Mouse (Mus musculus) frontal cortex, postnatal 10 days (tissue): ENCODE measurements around the gene Galnt4.

ENCODE experiments used
- DNase-seq, 2 experiments: peaks; one replicate each; pipeline ENCODE4 v3.0.0; 2022; ENCODE audit warnings: low spot score in 2 of 2, mixed read lengths in 1 of 2

The Galnt4 gene

DNA sequence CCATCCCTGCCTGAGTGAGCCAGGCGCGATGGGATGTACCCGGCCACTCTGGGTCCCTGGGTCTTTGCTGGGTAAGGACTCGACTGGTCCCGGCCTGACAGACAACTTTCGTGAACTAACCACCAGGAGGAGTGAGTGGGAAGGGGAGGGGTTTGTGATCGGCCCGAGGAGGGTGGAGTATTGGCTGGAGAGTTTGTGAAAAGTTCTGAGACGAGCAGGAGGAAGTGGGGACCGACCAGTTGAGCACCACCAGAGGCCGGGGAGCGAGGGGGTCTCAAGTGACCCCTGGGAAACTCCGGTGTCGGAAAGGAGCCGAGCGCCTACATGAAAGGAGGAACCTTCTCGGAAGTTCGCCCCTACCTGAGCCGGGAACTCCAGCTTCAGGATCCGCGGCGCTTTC is at the start of gene Galnt4:
TSS of gene Galnt4 (plus strand) at position 196 of the 400 bp plus-strand sequence.
- peak; percentile 63 to 67 for DNase-seq

GRCm38 (mm10) chr10:99060588-99060987 is 47.4 kb upstream of the Galnt4 start:
- no peak for DNase-seq

DNA sequence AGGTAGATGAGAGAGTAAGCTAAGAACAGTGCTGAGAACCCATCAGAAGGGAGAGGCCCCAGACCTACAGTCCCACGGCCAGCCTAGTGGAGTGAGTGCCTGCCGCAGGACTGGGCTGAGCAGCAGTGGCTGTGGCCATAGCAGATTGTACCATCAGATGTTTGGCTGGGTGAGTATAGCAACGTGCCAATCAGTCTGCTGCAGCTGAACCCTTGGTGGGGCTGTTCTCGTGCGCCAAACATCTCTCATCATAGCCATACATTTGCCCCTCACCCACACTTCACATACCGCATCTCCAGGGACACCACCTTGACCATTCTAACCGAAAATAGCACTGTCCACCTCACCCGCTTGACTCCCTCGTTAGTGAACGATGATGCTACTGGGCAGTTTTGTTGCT is 46.5 kb upstream of the Galnt4 start:
- no peak for DNase-seq

DNA sequence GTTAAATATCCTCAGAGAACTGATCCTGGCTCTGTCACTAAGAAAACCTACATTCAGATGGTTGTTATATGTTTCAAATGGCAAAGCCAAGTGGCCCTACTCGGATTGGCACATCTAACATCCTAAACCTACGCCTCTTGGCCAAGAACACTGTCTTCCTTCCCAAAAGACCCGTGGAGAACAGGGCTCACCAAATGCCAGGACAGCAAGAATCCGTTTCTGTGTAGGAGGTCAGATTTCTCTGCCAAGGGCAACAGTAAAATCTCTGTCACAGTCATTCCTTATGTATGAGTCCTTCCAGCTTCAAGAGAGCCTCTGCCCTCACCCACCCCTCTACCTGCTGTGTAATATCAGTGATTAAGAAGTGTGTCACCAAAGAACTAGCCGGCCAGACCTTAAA is 45.4 kb upstream of the Galnt4 start:
- no peak for DNase-seq

- no peak for DNase-seq
Measured at GRCm38 (mm10) chr10:99076113-99076895, 31.7 kb upstream of the Galnt4 start.

DNA sequence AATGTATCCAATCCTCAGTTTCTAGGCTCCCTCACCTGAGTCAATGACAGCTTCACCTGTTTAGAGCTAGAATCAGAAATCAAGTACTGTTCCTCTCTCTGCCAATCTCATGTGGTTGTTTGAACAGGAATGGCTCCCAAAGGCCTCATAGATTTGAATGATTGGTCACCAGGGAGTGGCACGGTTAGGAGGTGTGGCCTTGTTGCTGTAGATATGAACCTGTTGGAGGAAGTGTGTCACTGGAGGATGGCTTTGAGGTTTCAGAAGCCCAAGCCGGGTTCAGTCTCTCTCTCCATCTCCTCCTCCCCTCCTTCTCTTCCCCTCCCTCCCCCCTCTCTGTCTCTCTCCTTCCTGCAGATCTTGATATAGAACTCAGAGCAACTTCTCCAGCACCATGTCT is 29.3 kb upstream of the Galnt4 start:
- DNase-seq, result no peak

- DNase-seq, result peak in 1 of 2 experiments; percentile 23
Measured at GRCm38 (mm10) chr10:99081569-99081990, 26.4 kb upstream of the Galnt4 start.

- DNase-seq, result peak in 1 of 2 experiments; percentile 11
Measured at GRCm38 (mm10) chr10:99083431-99084003, 24.4 kb upstream of the Galnt4 start.

DNA sequence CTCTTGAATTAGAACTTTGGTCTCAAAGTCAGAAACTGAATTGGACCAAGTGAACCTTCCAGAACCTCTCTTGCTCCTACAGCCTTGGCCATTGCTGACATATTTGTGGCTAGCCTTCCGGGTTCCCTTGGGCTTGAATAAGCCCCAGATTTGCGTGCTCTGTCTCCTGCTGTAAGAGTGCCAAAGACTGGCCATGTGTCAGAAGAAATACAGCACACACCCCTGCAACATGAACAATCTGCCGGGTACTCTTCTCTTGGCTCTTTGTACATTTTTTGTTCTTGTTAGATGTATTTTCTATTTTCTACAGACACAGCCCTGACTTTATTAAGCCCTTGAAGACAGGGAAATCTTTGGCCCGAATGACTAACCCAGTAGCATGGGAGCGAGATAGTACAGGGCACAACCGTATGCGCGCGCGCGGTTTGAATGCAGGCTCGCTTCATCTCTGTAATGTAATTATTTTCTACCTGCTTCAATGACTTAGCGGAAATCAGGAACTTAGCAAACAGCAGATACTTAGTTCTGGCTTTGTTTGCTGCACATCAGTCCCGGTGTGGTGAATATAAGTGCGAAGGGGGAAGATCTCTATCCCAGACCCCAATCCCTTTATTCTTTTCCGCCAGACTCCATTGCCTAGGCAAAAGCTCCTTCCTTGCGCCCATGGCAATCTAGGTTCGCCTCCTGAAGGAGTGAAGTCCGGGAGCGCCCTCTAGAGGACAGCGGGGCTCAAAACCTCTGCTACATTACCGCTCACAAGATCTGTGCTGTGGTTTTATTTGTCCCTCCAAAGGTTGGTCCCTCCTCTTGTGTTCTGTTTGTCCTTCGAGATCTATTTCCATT is 23.3 kb upstream of the Galnt4 start:
- peak in 1 of 2 experiments; percentile 84 for DNase-seq

GRCm38 (mm10) chr10:99085240-99085587 is 22.7 kb upstream of the Galnt4 start:
- no peak for DNase-seq

DNA sequence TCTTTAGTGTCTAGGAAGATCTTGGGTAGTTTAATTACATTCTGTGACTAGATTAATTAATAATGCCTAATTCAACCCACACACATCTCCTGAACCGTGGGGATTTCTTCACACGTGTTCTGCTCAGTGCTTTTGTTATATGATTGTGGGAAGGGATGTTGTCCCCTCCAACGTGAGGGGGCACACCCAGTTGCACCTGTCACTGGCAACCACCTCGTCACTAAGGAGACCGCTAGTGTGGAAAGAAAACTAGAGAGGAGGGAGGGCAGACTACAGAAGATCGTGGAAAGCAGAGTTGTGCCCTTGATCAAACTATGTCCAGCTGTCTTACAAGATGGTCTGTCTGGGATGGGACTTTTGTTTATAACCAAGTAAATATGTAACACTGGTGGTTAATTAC is 21.9 kb upstream of the Galnt4 start:
- DNase-seq, result no peak

GRCm38 (mm10) chr10:99089906-99090305 is 18.1 kb upstream of the Galnt4 start:
- no peak for DNase-seq

- no peak for DNase-seq
Measured at GRCm38 (mm10) chr10:99093364-99093763, 14.6 kb upstream of the Galnt4 start.

GRCm38 (mm10) chr10:99095114-99095513 is 12.8 kb upstream of the Galnt4 start:
- no peak for DNase-seq

DNA sequence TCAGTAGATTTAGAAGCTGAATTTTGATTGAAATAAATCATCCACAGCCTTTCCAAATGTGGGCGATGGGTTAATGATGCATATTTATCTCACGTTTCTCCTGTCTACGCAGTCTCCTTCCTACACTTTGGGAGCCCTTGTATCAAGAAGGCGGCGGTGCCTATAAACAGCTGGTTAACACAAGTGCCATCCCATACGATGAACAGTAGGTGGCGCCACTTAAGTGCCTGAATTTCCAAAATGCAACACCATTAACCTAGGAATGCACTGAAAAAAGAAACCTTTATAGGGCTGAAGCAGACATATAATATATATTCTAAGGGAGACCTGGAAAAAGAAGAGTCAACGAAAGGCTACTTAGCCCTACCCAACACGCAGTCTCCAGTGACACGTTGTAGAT is 10.6 kb upstream of the Galnt4 start:
- DNase-seq, result peak in 1 of 2 experiments; percentile 24

GRCm38 (mm10) chr10:99105522-99105921 is 2.4 kb upstream of the Galnt4 start:
- DNase-seq, result no peak

DNA sequence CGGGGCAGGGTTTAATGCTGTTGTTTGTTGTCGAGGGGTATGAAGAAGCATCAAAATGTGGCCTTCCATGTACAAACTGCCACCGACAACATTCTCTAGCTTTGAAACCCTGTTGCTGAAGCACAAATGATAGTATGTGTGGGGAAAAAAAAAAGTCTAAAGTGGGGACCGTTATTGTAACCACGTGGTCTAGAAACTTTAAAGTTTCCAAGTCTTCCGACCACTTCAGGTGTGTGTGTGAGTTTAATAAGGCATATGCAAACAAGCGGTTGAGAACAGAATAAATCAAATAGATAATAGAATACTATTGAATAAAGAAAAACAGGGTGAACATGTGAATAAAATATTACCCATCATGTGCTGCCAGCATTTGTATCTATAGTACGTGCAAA is 1.7 kb upstream of the Galnt4 start:
- DNase-seq, result no peak

- DNase-seq, result peak; percentile 61 to 84
Measured at GRCm38 (mm10) chr10:99106703-99107631, 992 bp upstream of the Galnt4 start, which contains the start of gene Poc1b. Gene Poc1b, plus strand, starts transcription at chr10:99107036.

- DNase-seq, result no peak
Measured at GRCm38 (mm10) chr10:99108431-99108982, 548 bp downstream of the Galnt4 start.

DNA sequence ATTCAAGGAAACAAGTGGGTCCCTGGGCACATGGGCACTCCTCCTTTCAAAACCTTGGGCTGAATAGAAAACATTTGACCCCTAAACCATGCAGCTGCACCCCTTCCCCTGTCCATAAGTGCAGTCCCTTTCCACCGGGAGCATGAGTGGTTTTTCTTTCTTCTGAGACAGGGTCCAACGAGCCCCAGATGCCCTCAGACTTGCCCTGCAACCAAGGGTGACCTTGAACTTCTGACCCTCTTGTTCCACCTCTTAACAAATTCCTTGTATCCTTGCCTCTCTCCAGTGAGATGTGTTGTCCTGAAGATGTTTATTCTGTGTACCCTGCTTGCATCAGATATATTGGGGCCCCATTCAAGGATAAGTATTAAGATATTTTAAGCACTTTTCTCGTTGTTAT is 5.6 kb downstream of the Galnt4 start:
- DNase-seq, result no peak

- no peak for DNase-seq
Measured at GRCm38 (mm10) chr10:99114295-99114694, 6.3 kb downstream of the Galnt4 start.
